Mouse (Mus musculus): ENCODE data around the gene H60c.
A peak's percentile ranks its signal among the peaks of the same experiment; 100 is the strongest.
"Not testable (repeated sequence)": the region's sequence is repeated elsewhere in the genome, so short reads cannot be mapped to it uniquely, and the experiment has no call there.

H60c gene

GRCm38 (mm10) chr10:3267671-3268070 is at the start of gene H60c:
Gene H60c (minus strand): TSS chr10:3267771.
- DNase-seq (ENCODE audit: low spot score), result no peak

DNA sequence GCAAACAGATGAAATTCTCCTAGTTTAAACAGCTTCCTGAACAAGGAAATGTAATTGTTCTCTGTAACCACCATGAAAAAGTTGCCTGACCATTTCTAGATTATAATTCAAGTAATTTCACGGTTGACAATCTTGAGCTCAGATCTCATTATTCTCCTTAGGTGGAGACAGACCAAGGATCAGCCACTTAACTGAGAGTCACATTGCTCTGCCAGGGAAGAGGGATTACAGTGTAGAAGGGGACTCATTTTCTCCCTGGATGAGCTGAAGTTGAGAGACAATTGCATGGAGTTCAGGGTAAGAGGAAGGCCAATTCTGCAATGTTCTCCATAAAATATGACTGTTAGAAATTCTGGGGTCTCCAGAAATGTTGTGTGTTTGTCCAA is 41.2 kb upstream of the H60c start:
- DNase-seq (ENCODE audit: low spot score), result no peak

- DNase-seq (ENCODE audit: low spot score), result no peak
Observed at GRCm38 (mm10) chr10:3308180-3308820, 40.7 kb upstream of the H60c start.

DNA sequence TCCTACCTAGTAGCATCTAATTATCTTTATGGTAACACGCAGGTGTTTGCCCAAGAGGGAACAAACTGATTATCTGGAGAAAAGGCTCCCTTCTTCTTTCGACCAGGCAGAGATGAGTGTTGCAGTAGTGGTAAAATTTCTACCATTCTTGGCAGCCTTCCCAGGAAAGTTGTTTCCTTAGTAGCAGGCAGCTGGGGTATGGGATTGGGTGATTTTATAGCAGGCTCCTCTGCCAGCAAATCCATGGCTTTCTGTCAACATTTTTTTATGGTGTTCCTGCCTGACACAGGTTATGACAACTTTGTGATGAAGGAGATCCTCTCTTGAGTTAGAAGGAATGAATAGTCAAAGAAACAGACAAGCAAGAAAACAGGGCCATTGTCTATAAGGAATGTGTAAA is 40.2 kb upstream of the H60c start:
- DNase-seq (ENCODE audit: low spot score), result peak; percentile 56

GRCm38 (mm10) chr10:3293969-3294368 is 26.4 kb upstream of the H60c start:
- DNase-seq (ENCODE audit: low spot score), result no peak

DNA sequence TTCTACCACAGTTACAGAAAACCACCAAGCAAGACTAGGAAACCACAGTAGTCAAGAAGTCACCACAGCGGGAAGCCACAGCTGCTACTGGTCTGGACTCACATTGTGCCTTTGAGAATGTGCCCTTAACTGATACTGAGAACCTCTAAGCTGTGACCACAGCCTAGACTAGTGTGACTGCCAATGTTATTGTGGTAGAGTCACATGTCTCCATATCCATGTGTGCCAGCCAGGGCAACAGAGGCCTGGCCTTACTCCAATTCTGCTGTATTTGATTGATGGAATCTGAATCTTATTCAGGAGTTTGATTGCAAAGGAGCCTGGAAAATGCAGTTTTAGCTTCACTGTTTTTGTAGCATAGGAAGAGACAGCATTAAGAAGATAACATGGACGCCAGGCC is 13.5 kb upstream of the H60c start:
- peak; percentile 80 for DNase-seq (ENCODE audit: low spot score)

DNA sequence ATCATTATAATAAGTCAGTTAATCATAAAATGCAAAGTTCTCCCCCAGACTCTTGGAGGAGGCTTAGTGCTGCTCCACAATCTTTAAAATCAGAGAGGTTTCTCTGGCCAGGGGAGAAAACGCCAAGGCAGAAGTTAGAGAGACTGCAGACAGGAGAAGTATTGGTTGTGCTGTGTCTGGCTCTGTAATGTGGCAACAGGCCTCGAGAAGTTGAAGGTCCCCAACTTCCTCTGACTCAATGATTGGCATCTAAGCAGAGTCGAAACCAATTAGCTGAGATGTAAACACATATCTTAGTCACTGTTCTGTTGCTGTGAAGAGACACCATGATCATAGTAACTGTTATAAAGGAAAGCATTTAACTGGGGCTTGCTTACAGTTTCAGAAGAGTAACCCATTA is 6.5 kb upstream of the H60c start:
- no peak for DNase-seq (ENCODE audit: low spot score)

GRCm38 (mm10) chr10:3271036-3271435 is 3.5 kb upstream of the H60c start:
- DNase-seq (ENCODE audit: low spot score), result peak; percentile 76

DNA sequence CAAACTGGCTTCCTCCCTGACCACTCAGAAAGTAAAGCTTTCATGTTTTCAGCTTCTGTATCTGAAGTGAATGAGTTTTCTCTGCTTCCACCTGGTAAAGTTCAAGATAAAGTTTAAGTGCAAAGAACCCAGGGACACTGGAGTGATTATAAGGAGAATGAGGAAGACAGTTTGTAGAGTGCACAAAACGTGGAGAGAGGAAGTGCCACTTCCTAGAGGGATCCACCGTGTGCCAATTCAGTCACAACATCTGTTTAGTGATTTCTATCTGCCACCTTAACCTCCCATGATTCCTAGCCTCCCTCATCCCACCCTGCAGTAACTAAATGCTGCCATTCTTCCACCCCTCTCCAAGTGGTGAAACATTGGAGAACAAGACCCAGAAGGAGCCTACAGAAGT is 842 bp downstream of the H60c start:
- no peak for DNase-seq (ENCODE audit: low spot score)

DNA sequence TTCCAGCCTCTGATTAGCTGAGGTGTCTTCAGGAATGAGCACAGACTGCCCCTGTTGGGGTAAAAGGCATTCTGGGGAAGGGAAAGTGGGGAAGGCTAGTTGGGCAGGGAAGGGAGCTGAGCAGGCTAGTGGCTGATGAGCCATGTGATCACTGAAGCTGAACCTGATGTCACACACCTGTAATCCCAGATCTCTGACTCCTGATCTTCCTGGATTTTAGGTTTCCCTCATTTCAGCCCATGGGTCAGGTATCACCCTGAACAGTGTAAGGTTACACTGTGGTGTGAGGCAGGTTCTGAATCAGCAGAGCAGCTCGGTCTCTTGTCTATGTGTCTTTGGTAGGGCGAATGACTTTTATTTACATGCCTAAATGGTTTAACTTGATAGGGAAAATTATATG is 4.8 kb downstream of the H60c start:
- no peak for DNase-seq (ENCODE audit: low spot score)

GRCm38 (mm10) chr10:3257391-3257790 is 10.2 kb downstream of the H60c start:
- no peak for DNase-seq (ENCODE audit: low spot score)

- DNase-seq (ENCODE audit: low spot score), result not testable (repeated sequence)
Observed at GRCm38 (mm10) chr10:3238436-3238835, 29.1 kb downstream of the H60c start.

- DNase-seq (ENCODE audit: low spot score), result no peak
Observed at GRCm38 (mm10) chr10:3236638-3237270, 30.8 kb downstream of the H60c start.

- DNase-seq (ENCODE audit: low spot score), result peak; percentile 84
Observed at GRCm38 (mm10) chr10:3228447-3229195, 39.0 kb downstream of the H60c start.
